Mouse (Mus musculus) hindbrain, embryonic 15.5 days (tissue): ENCODE results near the gene Gm13695. TPM values are rescaled to one million over a fixed set of nuclear protein-coding genes. Genes with fewer than 3 reads are reported as not detected.
"Not testable (repeated sequence)": the region's sequence is repeated elsewhere in the genome, so short reads cannot be mapped to it uniquely, and the experiment has no call there.

Source experiments
- ATAC-seq: fragments of 200-750 bp; cut with Nextera tagmentation; 2 replicates; pipeline ENCODE4 v1.8.0; 2017; ENCODE audit warnings: low read depth, moderate number of reproducible peaks, moderate TSS enrichment; ENCODE audit not compliant: low FRiP score
- H3K27ac ChIP-seq: fragments of 300-500 bp; sonication (generic); replicated peaks from 2 replicates; pipeline ENCODE4 v1.5.1; 2015; ENCODE audit warnings: mild to moderate bottlenecking, inconsistent platforms
- H3K27me3 ChIP-seq: fragments of 300-500 bp; sonication (generic); 2 replicates; pipeline ENCODE4 v1.6.1; 2015; ENCODE audit warnings: control low read depth, inconsistent platforms
- H3K36me3 ChIP-seq: fragments of 300-500 bp; sonication (generic); 2 replicates; pipeline ENCODE4 v1.6.1; 2015; ENCODE audit warnings: control low read depth, inconsistent platforms
- H3K4me1 ChIP-seq: fragments of 300-500 bp; sonication (generic); replicated peaks from 2 replicates; pipeline ENCODE4 v1.6.1; 2015; ENCODE audit warnings: control low read depth, inconsistent platforms
- H3K4me2 ChIP-seq: fragments of 300-500 bp; sonication (generic); 2 replicates; pipeline ENCODE4 v1.6.1; 2015; ENCODE audit warnings: moderate library complexity, mild to moderate bottlenecking, inconsistent platforms
- H3K4me3 ChIP-seq: fragments of 300-500 bp; sonication (generic); 2 replicates; pipeline ENCODE4 v1.5.1; 2015; ENCODE audit warnings: mild to moderate bottlenecking, inconsistent platforms
- H3K9ac ChIP-seq: fragments of 300-500 bp; sonication (generic); 2 replicates; pipeline ENCODE4 v1.6.1; 2015; ENCODE audit warnings: inconsistent platforms
- H3K9me3 ChIP-seq: fragments of 300-500 bp; sonication (generic); 2 replicates; pipeline ENCODE4 v1.6.1; 2016; ENCODE audit warnings: control low read depth, inconsistent platforms
- WGBS: fragments of 180-500 bp; shearing (Covaris S2); methylation state at CpG from one replicate; pipeline ENCODE4 v1.1.7; 2015; 5-methylcytosine and 5-hydroxymethylcytosine counted together
- polyA plus RNA-seq: library from polyadenylated mRNA; unstranded; fragments of >200 nt; fragmentation: Nextera tagmentation; extraction: Ambion mirVana; gene quantifications from 2 replicates; pipeline ENCODE4 v1.2.1, GENCODE M21; 2015

The Gm13695 gene
- polyA plus RNA-seq, result not detected in 2 replicates

GRCm38 (mm10) chr2:83967013-83967412, at the start of gene Gm13695:
Gene Gm13695, plus strand, starts transcription at chr2:83967313.
- H3K4me1 ChIP-seq, H3K27me3 ChIP-seq, H3K27ac ChIP-seq, H3K9me3 ChIP-seq, H3K9ac ChIP-seq, H3K4me2 ChIP-seq, H3K4me3 ChIP-seq, H3K36me3 ChIP-seq, ATAC-seq: not testable (repeated sequence)
- WGBS, result no CpG with 5 or more reads among the region's 6 CpGs

GRCm38 (mm10) chr2:83929478-83930088, 37.5 kb upstream of the Gm13695 start:
- WGBS, result 63% methylated on average over 2 of the region's 2 CpGs
- Histone ChIP-seq H3K9ac (no peak overlapping the region), H3K27me3 (no peaks in the 10 kb centered on the region), H3K4me1 (no peaks in the 10 kb centered on the region), H3K4me2 (no peak overlapping the region), H3K4me3 (no peak overlapping the region), H3K27ac (no peak overlapping the region), H3K36me3 (no peaks in the 10 kb centered on the region), H3K9me3 (no peaks in the 10 kb centered on the region)
- no peak for ATAC-seq

- Histone ChIP-seq H3K9ac (0 out of 2 replicates have a peak within 1 kb of the TSS, but pooled peaks have one; percentile 2), H3K9me3 (no peaks in the 10 kb centered on the region), H3K4me3 (peak within 1 kb of the TSS; percentile 38), H3K27ac (0 out of 2 replicates have a peak within 1 kb of the TSS, but pooled peaks have one; percentile 3), H3K36me3 (no peaks in the 10 kb centered on the region), H3K4me1 (peaks cover 4% of the 10 kb centered on the region; the same call in 1 of the 2 replicates), H3K4me2 (peak within 1 kb of the TSS; percentile 80), H3K27me3 (no peaks in the 10 kb centered on the region)
- peak; percentile 99 for ATAC-seq
- WGBS, result under 1% methylated on average over 20 of the region's 20 CpGs
Measured at GRCm38 (mm10) chr2:83940931-83941361, 26.2 kb upstream of the Gm13695 start, which contains the start of gene Zswim2. Gene Zswim2, minus strand, starts transcription at chr2:83941228.

DNA sequence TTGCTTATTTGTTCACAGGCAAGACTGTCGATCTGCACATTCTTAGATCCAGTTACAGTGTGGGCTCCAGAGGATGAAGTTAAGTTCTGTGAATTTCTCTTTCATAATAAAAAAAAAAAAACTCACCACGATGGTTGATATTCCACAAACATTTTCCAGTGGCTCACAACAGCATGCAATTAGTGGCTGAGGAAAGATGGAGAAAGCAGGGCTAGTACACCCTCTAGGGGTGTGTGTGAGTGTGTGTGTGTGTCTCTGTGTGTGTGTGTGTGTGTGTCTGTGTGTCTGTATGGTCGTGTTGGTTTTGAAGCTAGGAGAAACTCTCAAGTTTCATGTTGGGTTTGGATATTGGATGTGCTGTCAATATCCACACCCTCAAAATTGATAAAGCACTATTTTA, 25.7 kb upstream of the Gm13695 start:
- 35% methylated on average over 3 of the region's 3 CpGs for WGBS
- Histone ChIP-seq H3K9me3 (no peaks in the 10 kb centered on the region), H3K4me3 (peak overlapping the region; percentile 38), H3K4me1 (peaks cover 4% of the 10 kb centered on the region; the same call in 1 of the 2 replicates), H3K27me3 (no peaks in the 10 kb centered on the region), H3K36me3 (no peaks in the 10 kb centered on the region), H3K4me2 (peak overlapping the region; percentile 80), H3K27ac (no peak overlapping the region), H3K9ac (no peak overlapping the region)
- ATAC-seq, result peak; percentile 39; the same call in 1 of the 2 replicates

DNA sequence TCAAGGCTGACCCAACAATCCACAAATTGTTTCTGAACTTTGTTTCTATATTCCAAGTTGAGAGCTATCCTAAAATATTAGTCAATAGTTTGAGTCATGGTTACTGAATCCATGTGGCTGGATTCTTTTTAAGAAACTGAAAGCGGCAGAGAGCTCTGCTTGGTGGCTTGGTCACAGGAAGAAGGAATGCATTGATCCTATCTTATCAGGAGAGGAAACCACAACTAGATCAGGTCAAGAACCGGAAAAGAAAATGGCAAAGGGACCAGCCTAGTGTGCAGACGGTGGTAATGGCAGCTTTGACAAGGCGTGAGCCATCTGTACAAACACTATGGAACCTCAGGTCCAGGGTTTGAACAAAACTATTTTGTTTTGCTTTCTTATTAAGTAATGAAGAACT, 25.3 kb upstream of the Gm13695 start:
- no peak for ATAC-seq
- Histone ChIP-seq H3K4me2 (no peak overlapping the region), H3K36me3 (no peaks in the 10 kb centered on the region), H3K4me3 (no peak overlapping the region), H3K27me3 (no peaks in the 10 kb centered on the region), H3K27ac (no peak overlapping the region), H3K9me3 (no peaks in the 10 kb centered on the region), H3K9ac (no peak overlapping the region), H3K4me1 (peaks cover 4% of the 10 kb centered on the region; the same call in 1 of the 2 replicates)
- WGBS, result 77% methylated on average over 4 of the region's 4 CpGs

DNA sequence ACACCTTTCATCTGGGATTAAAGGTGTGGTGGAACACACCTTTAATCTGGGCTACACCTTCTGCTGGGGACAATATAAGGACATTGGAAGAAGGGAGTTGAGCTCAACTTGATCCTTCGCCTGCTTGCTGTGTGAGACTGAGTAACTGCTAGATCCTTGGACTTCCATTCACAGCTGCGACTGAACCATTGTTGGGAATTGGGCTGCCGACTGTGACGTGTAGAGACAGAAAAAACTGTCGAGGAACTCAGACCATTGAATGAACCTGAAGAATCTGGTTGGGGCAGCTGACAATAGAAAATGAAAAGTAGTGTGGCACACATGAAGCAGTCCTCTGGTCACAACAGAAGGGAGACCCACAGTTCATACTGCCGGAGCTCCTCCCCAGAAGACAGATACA, 11.7 kb upstream of the Gm13695 start, which contains the start of gene Gm13698:
Gene Gm13698 (plus strand): TSS at position 301 of the 400 bp plus-strand sequence.
- not testable (repeated sequence) for H3K9ac ChIP-seq, H3K27ac ChIP-seq, ATAC-seq, H3K4me1 ChIP-seq, H3K27me3 ChIP-seq, H3K9me3 ChIP-seq, H3K4me3 ChIP-seq, H3K4me2 ChIP-seq, H3K36me3 ChIP-seq
- no CpG with 5 or more reads among the region's 6 CpGs for WGBS

DNA sequence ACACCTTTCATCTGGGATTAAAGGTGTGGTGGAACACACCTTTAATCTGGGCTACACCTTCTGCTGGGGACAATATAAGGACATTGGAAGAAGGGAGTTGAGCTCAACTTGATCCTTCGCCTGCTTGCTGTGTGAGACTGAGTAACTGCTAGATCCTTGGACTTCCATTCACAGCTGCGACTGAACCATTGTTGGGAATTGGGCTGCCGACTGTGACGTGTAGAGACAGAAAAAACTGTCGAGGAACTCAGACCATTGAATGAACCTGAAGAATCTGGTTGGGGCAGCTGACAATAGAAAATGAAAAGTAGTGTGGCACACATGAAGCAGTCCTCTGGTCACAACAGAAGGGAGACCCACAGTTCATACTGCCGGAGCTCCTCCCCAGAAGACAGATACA, 5.9 kb upstream of the Gm13695 start, which contains the start of gene Gm13693:
Gene Gm13693 (plus strand): TSS at position 301 of the 400 bp plus-strand sequence.
- not testable (repeated sequence) for H3K4me1 ChIP-seq, ATAC-seq, H3K36me3 ChIP-seq, H3K27ac ChIP-seq, H3K4me3 ChIP-seq, H3K27me3 ChIP-seq, H3K4me2 ChIP-seq, H3K9me3 ChIP-seq, H3K9ac ChIP-seq
- WGBS, result no CpG with 5 or more reads among the region's 6 CpGs

DNA sequence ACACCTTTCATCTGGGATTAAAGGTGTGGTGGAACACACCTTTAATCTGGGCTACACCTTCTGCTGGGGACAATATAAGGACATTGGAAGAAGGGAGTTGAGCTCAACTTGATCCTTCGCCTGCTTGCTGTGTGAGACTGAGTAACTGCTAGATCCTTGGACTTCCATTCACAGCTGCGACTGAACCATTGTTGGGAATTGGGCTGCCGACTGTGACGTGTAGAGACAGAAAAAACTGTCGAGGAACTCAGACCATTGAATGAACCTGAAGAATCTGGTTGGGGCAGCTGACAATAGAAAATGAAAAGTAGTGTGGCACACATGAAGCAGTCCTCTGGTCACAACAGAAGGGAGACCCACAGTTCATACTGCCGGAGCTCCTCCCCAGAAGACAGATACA, 5.7 kb downstream of the Gm13695 start, which contains the start of gene Gm13696:
Gene Gm13696 (plus strand): TSS at position 301 of the 400 bp plus-strand sequence.
- no CpG with 5 or more reads among the region's 6 CpGs for WGBS

GRCm38 (mm10) chr2:83978633-83979032, 11.5 kb downstream of the Gm13695 start, which contains the start of gene Gm13694:
Gene Gm13694, plus strand, starts transcription at chr2:83978933.
- H3K36me3 ChIP-seq, H3K27ac ChIP-seq, H3K9ac ChIP-seq, ATAC-seq, H3K4me1 ChIP-seq, H3K9me3 ChIP-seq, H3K4me3 ChIP-seq, H3K4me2 ChIP-seq, H3K27me3 ChIP-seq: not testable (repeated sequence)
- WGBS, result no CpG with 5 or more reads among the region's 6 CpGs

More for the DNA sequence above, 5.7 kb downstream of the Gm13695 start, which contains the start of gene Gm13696:
- H3K9ac ChIP-seq, H3K27me3 ChIP-seq, H3K4me3 ChIP-seq, H3K4me2 ChIP-seq, ATAC-seq, H3K27ac ChIP-seq, H3K9me3 ChIP-seq, H3K4me1 ChIP-seq, H3K36me3 ChIP-seq: not testable (repeated sequence)

DNA sequence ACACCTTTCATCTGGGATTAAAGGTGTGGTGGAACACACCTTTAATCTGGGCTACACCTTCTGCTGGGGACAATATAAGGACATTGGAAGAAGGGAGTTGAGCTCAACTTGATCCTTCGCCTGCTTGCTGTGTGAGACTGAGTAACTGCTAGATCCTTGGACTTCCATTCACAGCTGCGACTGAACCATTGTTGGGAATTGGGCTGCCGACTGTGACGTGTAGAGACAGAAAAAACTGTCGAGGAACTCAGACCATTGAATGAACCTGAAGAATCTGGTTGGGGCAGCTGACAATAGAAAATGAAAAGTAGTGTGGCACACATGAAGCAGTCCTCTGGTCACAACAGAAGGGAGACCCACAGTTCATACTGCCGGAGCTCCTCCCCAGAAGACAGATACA, 17.3 kb downstream of the Gm13695 start, which contains the start of gene Gm13697:
Gene Gm13697 (plus strand): TSS at position 301 of the 400 bp plus-strand sequence.
- not testable (repeated sequence) for H3K36me3 ChIP-seq, ATAC-seq, H3K9ac ChIP-seq, H3K9me3 ChIP-seq, H3K4me1 ChIP-seq, H3K4me3 ChIP-seq, H3K27ac ChIP-seq, H3K4me2 ChIP-seq, H3K27me3 ChIP-seq
- WGBS, result no CpG with 5 or more reads among the region's 6 CpGs

DNA sequence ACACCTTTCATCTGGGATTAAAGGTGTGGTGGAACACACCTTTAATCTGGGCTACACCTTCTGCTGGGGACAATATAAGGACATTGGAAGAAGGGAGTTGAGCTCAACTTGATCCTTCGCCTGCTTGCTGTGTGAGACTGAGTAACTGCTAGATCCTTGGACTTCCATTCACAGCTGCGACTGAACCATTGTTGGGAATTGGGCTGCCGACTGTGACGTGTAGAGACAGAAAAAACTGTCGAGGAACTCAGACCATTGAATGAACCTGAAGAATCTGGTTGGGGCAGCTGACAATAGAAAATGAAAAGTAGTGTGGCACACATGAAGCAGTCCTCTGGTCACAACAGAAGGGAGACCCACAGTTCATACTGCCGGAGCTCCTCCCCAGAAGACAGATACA, 23.1 kb downstream of the Gm13695 start, which contains the start of gene Gm13691:
Gene Gm13691 (plus strand): TSS at position 301 of the 400 bp plus-strand sequence.
- H3K36me3 ChIP-seq, H3K4me2 ChIP-seq, H3K27me3 ChIP-seq, H3K4me1 ChIP-seq, ATAC-seq, H3K9me3 ChIP-seq, H3K4me3 ChIP-seq, H3K9ac ChIP-seq, H3K27ac ChIP-seq: not testable (repeated sequence)
- WGBS, result no CpG with 5 or more reads among the region's 6 CpGs

GRCm38 (mm10) chr2:83993639-83994255, 26.6 kb downstream of the Gm13695 start:
- not testable (repeated sequence) for H3K36me3 ChIP-seq, H3K9me3 ChIP-seq, H3K4me3 ChIP-seq, ATAC-seq, H3K4me1 ChIP-seq, H3K9ac ChIP-seq, H3K27me3 ChIP-seq, H3K27ac ChIP-seq, H3K4me2 ChIP-seq
- WGBS, result 70% methylated on average over 8 of the region's 9 CpGs
